Mouse (Mus musculus): ENCODE data around the gene Sgms2. TPM values are rescaled to one million over a fixed set of nuclear protein-coding genes. Genes with fewer than 3 reads are reported as not detected.

The Sgms2 gene
- total and polyA plus RNA-seq, 3 experiments, result not detected

- H3K27ac ChIP-seq (ENCODE audit: insufficient read depth, low read depth), result no peak overlapping the region
- no peak overlapping the region for H3K4me2 ChIP-seq (ENCODE audit: insufficient read depth, low read depth, poor library complexity, severe bottlenecking)
- no peak for TF ChIP-seq TBP (conservative IDR thresholded peaks at IDR 0.05; ENCODE audit: low read depth, low read length)
- no peak for TF ChIP-seq CHD2 (IDR thresholded peaks at IDR 0.05; ENCODE audit: low read length)
- no peak for TF ChIP-seq ZC3H11A (IDR thresholded peaks at IDR 0.05; ENCODE audit: low read depth, low read length)
- TF ChIP-seq JUN (IDR thresholded peaks at IDR 0.05; ENCODE audit: insufficient read depth, low read depth, low read length), result no peak
- TF ChIP-seq MYC (IDR thresholded peaks at IDR 0.05; ENCODE audit: low read depth, low read length), result no peak
- TF ChIP-seq JUND (conservative IDR thresholded peaks at IDR 0.05; ENCODE audit: low read depth, low read length), result no peak
- no peak for TF ChIP-seq MAZ (IDR thresholded peaks at IDR 0.05; ENCODE audit: low read depth, low read length)
- no peak for TF ChIP-seq TCF12 (IDR thresholded peaks at IDR 0.05; ENCODE audit: low read depth, low read length)
- TF ChIP-seq MAFK (IDR thresholded peaks at IDR 0.05; ENCODE audit: insufficient replicate concordance, low read length), result no peak
- no peak for TF ChIP-seq HCFC1 (IDR thresholded peaks at IDR 0.05; ENCODE audit: low read depth, low read length)
- TF ChIP-seq MXI1 (IDR thresholded peaks at IDR 0.05; ENCODE audit: low read depth, low read length), result no peak
- TF ChIP-seq IRF4 (IDR thresholded peaks at IDR 0.05; ENCODE audit: low read depth, low read length), result no peak
- no peak for TF ChIP-seq NRF1 (IDR thresholded peaks at IDR 0.05; ENCODE audit: low read depth, low read length)
- TF ChIP-seq CTCF (conservative IDR thresholded peaks at IDR 0.05 in 1 of 2, IDR thresholded peaks at IDR 0.05 in 1 of 2; ENCODE audit: low read depth in 2 of 2, low read length in 2 of 2), result no peak
- TF ChIP-seq USF2 (conservative IDR thresholded peaks at IDR 0.05; ENCODE audit: low read depth, low read length), result no peak
- no peak for TF ChIP-seq RAD21 (IDR thresholded peaks at IDR 0.05; ENCODE audit: low read depth, low read length)
- TF ChIP-seq MAX (IDR thresholded peaks at IDR 0.05; ENCODE audit: low read length), result no peak
- no peak for TF ChIP-seq MEF2A (IDR thresholded peaks at IDR 0.05; ENCODE audit: borderline replicate concordance, low read depth, low read length)
- in situ Hi-C loops (cut with MboI; ENCODE audit: low pct_ligation_motif_present, low pct_unique_long_range_greater_than_20kb, low sequenced_read_pairs) (no loop called here), dilution Hi-C loops (cut with MboI; ENCODE audit: extremely low pct_ligation_motif_present, extremely low pct_unique_long_range_greater_than_20kb, low sequenced_read_pairs) (no loop called here)
- no peaks in the 10 kb centered on the region for H3K27me3 ChIP-seq (replicated peaks)
- no peak overlapping the region for H3K9ac ChIP-seq (ENCODE audit: insufficient read depth, low read depth)
- H3K4me1 ChIP-seq (ENCODE audit: control insufficient read depth in 1 of 2, insufficient read depth in 2 of 2), result peaks cover 9 to 20% of the 10 kb centered on the region in 2 experiments
- no peak overlapping the region for H3K4me3 ChIP-seq (replicated peaks in 1 of 3; ENCODE audit: low read depth in 2 of 3, low read length in 2 of 3, poor library complexity in 1 of 3)
- no peaks in the 10 kb centered on the region for H3K36me3 ChIP-seq (replicated peaks in 1 of 2; ENCODE audit: control insufficient read depth in 1 of 2, insufficient read depth in 1 of 2, low read length in 1 of 2)
- peaks cover 4% of the 10 kb centered on the region for H3K9me3 ChIP-seq (replicated peaks; ENCODE audit: low read length)
- no peak for DNase-seq (ENCODE audit: extremely low read depth)
- H3K79me2 ChIP-seq (replicated peaks; ENCODE audit: control insufficient read depth, extremely low read depth, insufficient read depth, poor library complexity, severe bottlenecking), result no peaks in the 10 kb centered on the region
Observed at GRCm38 (mm10) chr3:131335117-131335547, 156.1 kb downstream of the Sgms2 start.

- Histone ChIP-seq H3K9ac (ENCODE audit: insufficient read depth, low read depth) (no peak overlapping the region), H3K79me2 (replicated peaks; ENCODE audit: control insufficient read depth, extremely low read depth, insufficient read depth, poor library complexity, severe bottlenecking) (no peaks in the 10 kb centered on the region), H3K27me3 (replicated peaks) (no peaks in the 10 kb centered on the region), H3K9me3 (replicated peaks; ENCODE audit: low read length) (peaks cover 3% of the 10 kb centered on the region), H3K4me3 (replicated peaks in 1 of 3; ENCODE audit: low read depth in 2 of 3, low read length in 2 of 3, poor library complexity in 1 of 3) (no peak overlapping the region), H3K4me1 (ENCODE audit: control insufficient read depth in 1 of 2, insufficient read depth in 2 of 2) (peaks cover 0 to 4% of the 10 kb centered on the region in 2 experiments; a peak in 1 of 4 replicates), H3K36me3 (replicated peaks in 1 of 2; ENCODE audit: control insufficient read depth in 1 of 2, insufficient read depth in 1 of 2, low read length in 1 of 2) (no peaks in the 10 kb centered on the region), H3K4me2 (ENCODE audit: insufficient read depth, low read depth, poor library complexity, severe bottlenecking) (no peak overlapping the region), H3K27ac (ENCODE audit: insufficient read depth, low read depth) (no peak overlapping the region)
- DNase-seq (ENCODE audit: extremely low read depth), result no peak
- in situ Hi-C loops (cut with MboI; ENCODE audit: low pct_ligation_motif_present, low pct_unique_long_range_greater_than_20kb, low sequenced_read_pairs), result no loop called here
- dilution Hi-C loops (cut with MboI; ENCODE audit: extremely low pct_ligation_motif_present, extremely low pct_unique_long_range_greater_than_20kb, low sequenced_read_pairs), result no loop called here
- no peak for TF ChIP-seq MXI1 (IDR thresholded peaks at IDR 0.05; ENCODE audit: low read depth, low read length)
- TF ChIP-seq CHD1 (IDR thresholded peaks at IDR 0.05; ENCODE audit: low read depth, low read length), result no peak
- TF ChIP-seq JUND (conservative IDR thresholded peaks at IDR 0.05; ENCODE audit: low read depth, low read length), result no peak
- no peak for TF ChIP-seq HCFC1 (IDR thresholded peaks at IDR 0.05; ENCODE audit: low read depth, low read length)
- no peak for TF ChIP-seq UBTF (IDR thresholded peaks at IDR 0.05; ENCODE audit: low read depth, low read length)
- no peak for TF ChIP-seq TBP (conservative IDR thresholded peaks at IDR 0.05; ENCODE audit: low read depth, low read length)
- no peak for TF ChIP-seq ZC3H11A (IDR thresholded peaks at IDR 0.05; ENCODE audit: low read depth, low read length)
- TF ChIP-seq USF2 (conservative IDR thresholded peaks at IDR 0.05; ENCODE audit: low read depth, low read length), result no peak
- no peak for TF ChIP-seq JUN (IDR thresholded peaks at IDR 0.05; ENCODE audit: insufficient read depth, low read depth, low read length)
- TF ChIP-seq POLR2AphosphoS2 (IDR thresholded peaks at IDR 0.05; ENCODE audit: low read depth, low read length), result no peak
- no peak for TF ChIP-seq RCOR1 (conservative IDR thresholded peaks at IDR 0.05; ENCODE audit: low read depth, low read length)
- no peak for TF ChIP-seq CTCF (conservative IDR thresholded peaks at IDR 0.05 in 1 of 2, IDR thresholded peaks at IDR 0.05 in 1 of 2; ENCODE audit: low read depth in 2 of 2, low read length in 2 of 2)
- TF ChIP-seq MAFK (IDR thresholded peaks at IDR 0.05; ENCODE audit: insufficient replicate concordance, low read length), result no peak
- no peak for TF ChIP-seq CHD2 (IDR thresholded peaks at IDR 0.05; ENCODE audit: low read length)
- no peak for TF ChIP-seq SIN3A (IDR thresholded peaks at IDR 0.05; ENCODE audit: low read length)
- TF ChIP-seq ETS1 (conservative IDR thresholded peaks at IDR 0.05; ENCODE audit: low read depth, low read length), result no peak
- no peak for TF ChIP-seq TCF12 (IDR thresholded peaks at IDR 0.05; ENCODE audit: low read depth, low read length)
Observed at GRCm38 (mm10) chr3:131327189-131327588, 164.0 kb downstream of the Sgms2 start.

Data from CH12.LX (cell line).